Mouse (Mus musculus) right cerebral cortex, postnatal 4 days (tissue): ENCODE data around the gene Atp1b3.
A peak's percentile ranks its signal among the peaks of the same experiment; 100 is the strongest.
"Not testable (repeated sequence)": the region's sequence is repeated elsewhere in the genome, so short reads cannot be mapped to it uniquely, and the experiment has no call there.

Source experiments
- DNase-seq: peaks from one replicate; pipeline ENCODE4 v3.0.0-alpha.2; 2022

The Atp1b3 gene

GRCm38 (mm10) chr9:96364141-96364838 is at the start of gene Atp1b3:
Gene Atp1b3 (minus strand): TSS chr9:96364442.
- DNase-seq: peak; percentile 97

DNA sequence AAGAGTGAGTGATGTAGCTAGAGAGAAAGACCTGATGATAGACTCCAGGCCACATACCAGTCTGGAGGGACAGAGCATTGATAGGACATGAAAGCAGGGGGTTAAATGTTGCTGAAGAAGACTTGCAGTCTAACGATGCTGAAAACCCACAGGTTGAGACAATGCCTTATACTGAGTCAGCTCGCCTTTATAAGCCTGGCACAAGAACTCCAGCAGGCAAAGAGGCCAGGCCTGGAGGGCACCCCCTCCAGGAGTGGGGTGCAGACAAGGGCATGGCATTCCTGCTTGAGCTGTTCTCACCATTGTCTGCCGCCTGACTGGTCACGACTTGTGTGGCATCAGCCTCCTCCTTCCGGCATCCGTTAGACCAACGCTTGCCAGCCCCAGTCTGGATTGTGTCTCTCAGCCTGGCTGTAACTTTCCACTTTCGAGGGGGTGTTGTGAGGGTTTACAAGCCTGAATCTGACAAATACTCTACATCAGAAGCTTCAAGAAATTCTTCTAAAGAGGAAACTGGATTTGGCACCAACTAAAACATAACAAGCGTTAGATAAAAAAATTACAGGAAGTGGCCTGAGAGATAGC is 48.7 kb upstream of the Atp1b3 start:
- no peak for DNase-seq

DNA sequence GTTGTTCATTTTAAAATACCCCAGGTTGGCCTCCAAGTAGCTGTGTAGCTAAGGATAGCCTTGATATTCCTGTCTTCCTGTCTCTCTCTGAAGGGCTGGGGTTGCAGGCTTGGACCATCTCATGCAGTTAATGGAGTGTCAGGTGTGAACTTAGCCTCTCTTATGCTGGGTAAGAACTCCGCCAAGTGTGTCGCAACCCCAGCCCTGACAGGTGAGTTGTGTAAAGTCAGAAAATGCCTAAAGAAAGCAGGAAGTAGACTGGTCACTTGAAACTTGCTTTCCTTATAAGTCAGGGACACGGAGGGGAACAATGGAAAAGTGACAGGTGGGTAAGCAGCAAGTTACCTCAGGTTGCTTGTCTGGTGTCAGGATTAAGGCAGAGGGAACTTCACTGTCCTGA is 40.1 kb upstream of the Atp1b3 start:
- DNase-seq: no peak

DNA sequence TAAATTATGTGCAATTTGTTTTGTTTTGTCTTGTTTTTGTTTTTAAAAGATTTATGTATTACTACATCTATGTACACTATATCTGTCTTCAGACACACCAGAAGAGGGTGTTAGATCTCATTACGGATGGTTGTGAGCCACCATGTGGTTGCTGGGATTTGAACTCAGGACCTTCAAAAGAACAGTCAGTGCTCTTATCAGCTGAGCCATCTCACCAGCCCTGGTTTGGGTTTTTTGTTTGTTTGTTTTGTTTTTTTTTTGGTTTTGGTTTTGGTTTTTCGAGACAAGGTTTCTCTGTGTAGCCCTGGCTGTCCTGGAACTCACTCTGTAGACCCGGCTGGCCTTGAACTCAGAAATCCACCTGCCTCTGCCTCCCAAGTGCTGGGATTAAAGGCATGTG is 35.7 kb upstream of the Atp1b3 start:
- DNase-seq: not testable (repeated sequence)

DNA sequence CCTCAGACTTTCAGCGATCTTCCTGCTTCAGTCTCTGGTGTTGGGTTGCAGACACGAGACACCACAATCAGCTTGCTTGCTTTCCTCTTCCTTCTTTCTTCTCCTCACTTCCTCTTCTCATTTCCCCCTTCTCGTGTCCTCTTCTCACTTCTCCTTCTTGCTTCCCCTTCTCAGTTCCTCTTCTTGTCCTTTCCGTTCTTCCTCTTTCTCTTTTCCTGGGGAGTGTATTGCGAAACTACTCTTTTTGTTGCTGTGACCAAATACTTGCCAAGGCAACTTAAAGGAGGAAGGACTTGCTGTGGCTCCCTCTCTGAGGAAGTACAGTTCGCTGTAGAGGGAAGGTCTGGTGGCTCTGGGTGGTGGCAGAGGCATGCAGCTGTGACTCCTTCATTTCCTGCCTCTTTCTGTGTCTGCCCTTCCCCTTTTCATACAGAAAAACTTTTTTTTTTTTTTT is 35.2 kb upstream of the Atp1b3 start:
- DNase-seq: no peak

DNA sequence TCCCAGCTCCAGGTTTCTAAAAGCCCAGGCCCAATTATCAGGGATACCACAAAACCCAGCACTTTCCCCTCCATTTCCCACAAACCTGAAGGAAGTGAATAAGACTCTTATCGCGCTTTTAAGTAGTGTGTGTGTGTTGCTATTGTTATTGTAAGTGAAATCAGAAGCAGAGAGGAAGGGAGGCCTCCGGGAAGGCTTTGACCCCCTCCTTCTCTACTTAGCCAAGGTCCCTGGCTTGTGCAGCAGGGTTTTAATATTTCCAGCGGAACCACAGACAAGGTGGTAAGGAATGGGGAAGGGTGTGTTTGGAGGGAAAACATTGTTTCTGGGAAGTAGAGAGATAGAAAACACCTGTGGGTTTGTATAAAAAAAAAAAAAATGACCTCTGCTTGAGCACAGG is 34.4 kb upstream of the Atp1b3 start:
- DNase-seq: no peak

DNA sequence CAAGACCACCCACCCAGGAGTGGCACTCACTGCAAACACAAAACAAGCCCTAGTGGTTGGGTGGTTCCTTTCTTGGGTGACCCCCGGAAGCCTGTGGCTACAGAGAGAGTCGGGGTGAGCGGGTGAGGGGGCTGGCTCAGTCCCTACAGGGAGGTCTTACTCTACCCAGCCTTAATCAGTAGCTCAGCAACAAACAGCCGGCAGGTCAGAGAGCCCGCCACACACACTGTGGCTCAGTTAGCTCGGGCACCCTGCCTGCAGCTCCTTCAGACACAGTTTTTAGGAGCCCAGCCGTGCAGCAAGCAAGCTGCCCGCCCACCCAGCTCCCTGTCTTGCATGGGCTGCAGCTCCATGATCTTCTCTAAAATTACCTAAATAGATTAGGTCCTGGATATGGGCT is 33.9 kb upstream of the Atp1b3 start:
- DNase-seq: peak; percentile 4

GRCm38 (mm10) chr9:96394910-96395690 is 30.9 kb upstream of the Atp1b3 start:
- DNase-seq: no peak

- DNase-seq: no peak
Observed at GRCm38 (mm10) chr9:96393731-96394235, 29.5 kb upstream of the Atp1b3 start.

GRCm38 (mm10) chr9:96393112-96393511 is 28.9 kb upstream of the Atp1b3 start:
- no peak for DNase-seq

- no peak for DNase-seq
Observed at GRCm38 (mm10) chr9:96391921-96392320, 27.7 kb upstream of the Atp1b3 start.

- no peak for DNase-seq
Observed at GRCm38 (mm10) chr9:96383714-96384487, 19.7 kb upstream of the Atp1b3 start.

DNA sequence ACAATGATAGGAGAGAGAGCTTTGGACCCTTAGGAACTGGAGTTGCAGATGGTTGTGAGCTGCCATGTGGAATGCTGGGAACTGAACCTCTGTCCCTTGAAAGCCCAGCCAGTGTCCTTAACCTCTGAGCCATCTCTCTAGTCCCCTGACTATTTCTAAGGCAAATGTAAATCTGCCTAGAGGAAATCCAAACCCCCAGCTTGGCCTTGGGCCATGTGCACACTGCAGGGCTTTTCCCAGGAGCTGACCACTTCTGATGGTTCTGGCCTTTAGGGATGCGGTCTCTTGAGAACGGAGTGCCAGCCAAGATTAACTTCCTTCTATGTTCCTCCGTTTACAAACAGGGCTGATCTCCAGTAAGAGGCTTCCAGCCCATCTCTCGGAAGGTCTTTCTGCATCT is 18.5 kb upstream of the Atp1b3 start:
- no peak for DNase-seq

DNA sequence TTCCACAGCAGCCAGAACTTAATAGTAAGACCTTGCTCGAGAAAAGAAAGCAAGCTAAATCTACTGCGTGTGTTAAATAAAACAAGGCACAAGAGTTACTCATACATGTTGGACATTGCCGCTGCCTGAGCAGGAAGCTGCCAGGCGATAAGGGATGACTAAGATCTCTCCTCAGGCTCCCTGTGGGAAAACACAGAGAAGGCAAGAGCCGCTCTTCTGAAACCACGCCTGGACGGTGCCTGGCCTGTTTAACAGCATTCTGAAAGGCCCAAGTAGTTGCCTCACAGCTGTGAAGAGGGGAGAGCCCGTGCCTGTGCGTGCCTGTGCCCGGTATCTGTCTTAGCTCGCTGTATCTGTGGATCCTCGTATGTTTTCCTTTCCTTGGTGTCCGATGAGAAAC is 17.2 kb upstream of the Atp1b3 start:
- DNase-seq: no peak

- no peak for DNase-seq
Observed at GRCm38 (mm10) chr9:96379551-96379950, 15.3 kb upstream of the Atp1b3 start.

DNA sequence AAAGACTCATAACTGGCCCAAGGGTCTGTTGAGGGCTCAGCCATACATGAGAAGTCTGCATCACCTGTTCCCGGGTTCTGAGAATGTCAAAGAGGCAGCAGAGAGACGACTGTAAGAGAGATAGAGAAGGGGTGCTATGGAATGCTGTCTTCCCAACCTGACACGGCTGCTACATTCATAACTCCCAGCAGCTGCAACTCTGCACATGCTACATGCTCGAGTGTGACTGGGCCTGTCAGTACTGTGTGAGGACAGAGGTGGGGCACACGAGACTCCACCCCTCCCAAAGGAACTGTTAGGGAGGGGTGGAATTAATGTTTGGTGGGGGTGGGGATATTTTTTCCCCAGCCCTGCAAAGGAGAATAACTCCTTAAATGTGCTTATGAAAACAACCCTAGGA is 14.5 kb upstream of the Atp1b3 start:
- DNase-seq: no peak

DNA sequence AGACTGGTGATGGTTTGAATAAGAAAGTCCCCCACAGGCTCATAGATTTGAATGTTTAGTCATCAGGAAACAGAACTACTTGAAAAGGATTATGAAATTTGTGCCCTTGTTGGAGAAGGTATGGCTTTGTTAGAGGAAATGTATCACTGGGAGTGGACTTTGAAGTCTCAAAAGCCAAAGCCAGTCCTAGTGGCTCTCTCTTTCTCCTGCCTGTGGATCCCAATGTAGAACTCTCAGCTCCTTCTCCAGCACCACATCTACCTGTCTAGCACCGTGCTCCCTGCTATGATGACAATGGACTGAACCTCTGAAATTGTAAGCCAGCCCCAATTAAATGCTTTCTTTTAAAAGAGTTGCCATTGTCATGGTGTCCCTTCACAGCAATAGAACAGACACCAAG is 12.9 kb upstream of the Atp1b3 start:
- DNase-seq: no peak

- DNase-seq: no peak
Observed at GRCm38 (mm10) chr9:96375819-96376218, 11.6 kb upstream of the Atp1b3 start.

GRCm38 (mm10) chr9:96371075-96371474 is 6.8 kb upstream of the Atp1b3 start:
- no peak for DNase-seq

DNA sequence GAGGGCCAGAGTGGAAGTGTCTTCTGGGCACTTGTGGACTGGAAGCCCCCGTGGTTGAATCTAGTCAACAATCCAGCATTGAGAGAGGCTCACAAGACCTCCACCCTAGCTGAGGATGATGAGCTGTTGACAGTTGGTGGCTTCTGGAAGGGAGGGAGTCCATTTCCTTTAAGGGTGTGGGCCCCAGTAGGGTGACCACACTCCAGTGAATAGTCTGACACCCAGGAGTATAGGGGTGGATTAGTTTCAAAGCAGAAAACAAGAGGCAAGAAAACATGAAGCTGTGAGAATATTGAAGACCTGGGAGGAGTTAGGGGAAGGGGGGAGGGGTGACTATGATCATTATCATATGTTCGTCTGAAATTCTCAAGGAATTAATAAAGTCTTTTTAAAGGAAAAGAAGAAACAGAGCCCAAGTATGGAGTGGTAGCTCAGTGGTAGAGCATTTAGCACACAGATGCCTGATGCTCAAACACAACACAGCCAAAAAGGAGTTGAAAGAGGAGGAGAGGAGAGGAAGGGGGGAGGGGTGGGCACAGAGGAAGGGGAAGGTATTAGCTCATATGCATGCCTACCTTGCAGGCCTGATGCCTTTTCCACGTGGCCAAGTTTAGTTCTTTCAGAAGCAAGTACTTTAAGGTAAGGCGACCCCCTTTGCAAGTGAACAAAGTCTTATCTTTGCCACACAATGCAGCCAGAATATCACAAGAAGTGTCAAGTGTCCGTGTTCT is 5.6 kb upstream of the Atp1b3 start:
- no peak for DNase-seq

DNA sequence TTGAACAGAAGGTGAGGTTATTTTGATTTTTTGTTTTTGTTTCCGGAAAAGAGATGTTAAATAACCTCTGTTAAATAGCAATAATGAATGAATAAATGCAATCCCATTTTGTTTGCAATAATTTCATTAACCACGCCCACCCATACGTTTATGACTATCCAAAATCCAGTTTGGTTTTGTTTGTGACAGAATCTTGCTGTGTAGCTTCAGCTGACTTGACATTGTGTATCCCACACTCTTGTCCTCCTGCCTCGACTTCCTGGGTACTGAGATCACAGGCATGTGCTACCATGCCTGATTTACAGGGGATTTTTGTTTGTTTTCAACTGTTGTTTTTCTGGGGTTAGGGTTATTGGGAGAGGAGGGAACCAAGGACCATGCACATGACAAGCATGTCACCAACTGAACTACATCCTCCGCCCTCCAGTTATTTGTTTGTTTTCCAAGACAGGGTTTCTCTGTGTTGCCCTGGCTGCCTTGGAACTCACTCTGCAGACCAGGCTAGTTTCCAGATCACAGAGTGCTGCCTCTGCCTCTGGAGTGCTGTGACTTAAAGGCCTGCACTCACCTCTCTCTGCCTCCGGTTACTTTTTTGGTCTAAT is 1.1 kb upstream of the Atp1b3 start:
- no peak for DNase-seq

DNA sequence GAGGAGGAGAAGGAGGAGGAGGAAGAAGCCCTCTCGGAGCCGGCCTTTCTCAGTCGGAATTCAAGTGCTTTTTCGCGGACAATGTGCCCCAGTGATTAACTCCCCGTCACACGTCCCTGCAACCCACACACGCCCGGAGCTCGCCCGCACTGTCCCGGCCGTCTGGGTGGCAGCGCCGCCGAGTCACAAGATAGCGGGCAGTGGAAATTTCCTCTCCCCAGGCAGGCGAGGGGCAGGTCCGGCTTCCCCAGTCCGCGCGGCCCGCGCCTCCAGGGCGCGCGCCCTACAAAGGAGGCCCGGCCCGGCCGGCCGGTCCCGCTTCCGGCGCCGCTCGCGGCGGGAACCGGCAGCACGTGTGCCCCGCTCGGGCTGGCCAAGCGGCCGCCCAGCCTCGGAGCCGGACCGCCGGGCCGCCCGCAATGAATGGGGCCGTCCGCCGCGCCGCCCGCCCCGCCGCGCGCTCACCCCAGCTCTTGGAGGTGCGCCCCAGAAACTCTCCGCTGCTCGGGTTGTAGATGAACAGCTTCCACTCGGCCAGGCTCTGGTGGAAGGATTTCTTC is 581 bp downstream of the Atp1b3 start:
- peak; percentile 50 for DNase-seq
